Mouse (Mus musculus): ENCODE results near the gene Ampd3. TPM values are rescaled to one million over a fixed set of nuclear protein-coding genes. Genes with fewer than 3 reads are reported as not detected.

Ampd3 gene
- total and polyA plus RNA-seq, 3 experiments = 13.1 to 64.1 (median 26.0) TPM

DNA sequence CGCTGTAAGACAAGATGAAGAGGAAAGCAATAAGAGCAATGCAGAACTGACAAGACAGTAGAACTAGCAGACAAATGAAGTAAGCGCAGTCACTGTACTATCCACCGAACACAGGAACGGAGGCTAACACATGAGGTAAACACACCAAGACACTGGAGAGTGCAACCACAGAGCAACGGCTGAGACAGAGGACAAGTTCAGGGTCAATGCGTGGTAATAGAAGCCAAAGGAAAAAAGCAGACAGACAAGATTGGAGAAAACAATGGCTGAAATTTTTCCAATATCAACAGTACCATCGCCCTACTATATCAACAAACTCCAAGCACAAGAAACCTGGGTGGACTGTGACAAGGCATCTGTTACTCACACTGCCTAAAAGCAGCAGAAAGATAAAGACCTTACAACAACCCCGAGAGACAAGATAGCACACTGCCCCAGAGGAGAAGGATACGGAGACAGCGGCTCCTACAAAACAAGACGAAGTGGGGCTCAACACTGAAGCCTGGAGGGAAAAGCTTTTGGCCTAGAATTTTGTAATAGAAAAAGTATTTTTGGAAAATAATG, 50.9 kb downstream of the Ampd3 start:
- peak; percentile 15; the same call in 1 of the 2 replicates for ATAC-seq (ENCODE audit: extremely low read depth, insufficient number of reproducible peaks, low FRiP score, poor library complexity, severe bottlenecking)
- no peak for DNase-seq (ENCODE audit: low spot score)
- Histone ChIP-seq H3K4me1 (ENCODE audit: insufficient read depth, low read depth, low read length) (peaks cover 12% of the 10 kb centered on the region), H3K27me3 (ENCODE audit: insufficient read depth, low read length) (no peaks in the 10 kb centered on the region), H3K9me3 (replicated peaks) (no peaks in the 10 kb centered on the region), H3K36me3 (replicated peaks) (peaks cover 70% of the 10 kb centered on the region), H3K4me3 (ENCODE audit: low read depth, low read length) (no peak overlapping the region)
- no peak for TF ChIP-seq TAL1 (conservative IDR thresholded peaks at IDR 0.05; ENCODE audit: low read depth, low read length)
- TF ChIP-seq CTCF (IDR thresholded peaks at IDR 0.05; ENCODE audit: low read depth, low read length) = no peak
- no peak for TF ChIP-seq POLR2AphosphoS5 (IDR thresholded peaks at IDR 0.05; ENCODE audit: insufficient replicate concordance, low read depth, low read length)
- no peak for TF ChIP-seq GATA1 (IDR thresholded peaks at IDR 0.05; ENCODE audit: borderline replicate concordance, low read length)
- no peak for TF ChIP-seq GATA2 (IDR thresholded peaks at IDR 0.05; ENCODE audit: borderline replicate concordance, low read depth, low read length)

DNA sequence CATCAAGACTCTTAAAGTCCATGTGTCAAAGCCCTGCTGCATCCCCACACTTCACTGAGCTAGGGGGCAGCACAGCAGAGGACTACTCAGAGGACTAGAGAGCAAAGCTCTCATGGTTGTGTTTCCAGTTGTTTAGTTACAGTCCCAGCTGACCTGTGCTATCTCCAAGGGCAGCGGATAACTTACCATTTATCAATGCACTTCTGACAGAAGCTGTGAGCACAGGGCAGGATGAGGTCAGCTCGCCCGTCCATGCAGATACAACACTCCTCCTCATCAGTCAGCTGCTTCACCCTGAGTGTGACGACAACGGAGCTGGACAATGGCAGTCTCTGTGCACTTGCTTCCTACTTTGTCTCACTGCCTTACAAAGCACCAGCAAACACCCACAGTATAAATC, 53.1 kb downstream of the Ampd3 start:
- no peak for DNase-seq (ENCODE audit: low spot score)
- H3K4me1 ChIP-seq (ENCODE audit: insufficient read depth, low read depth, low read length) = peaks cover 16% of the 10 kb centered on the region
- H3K9me3 ChIP-seq (replicated peaks) = no peaks in the 10 kb centered on the region

DNA sequence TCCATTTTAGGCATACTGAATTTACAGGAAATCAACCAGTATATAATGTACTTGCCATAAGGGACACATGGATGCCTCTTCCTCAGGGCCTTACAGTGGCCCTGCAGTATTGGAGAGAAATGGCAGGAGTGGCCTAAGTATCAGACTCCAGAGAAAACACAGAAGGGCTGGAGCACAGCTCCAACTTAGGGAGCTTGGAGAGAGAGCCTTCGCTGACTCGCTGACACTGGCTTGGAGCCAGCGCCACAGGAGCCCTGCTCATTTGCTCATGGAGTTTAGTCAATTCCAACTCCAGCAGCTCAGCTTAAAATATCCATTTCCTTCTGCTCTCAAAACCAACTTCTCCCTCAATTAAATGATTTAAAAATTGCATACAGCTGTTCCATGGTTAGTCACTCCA, 53.6 kb downstream of the Ampd3 start:
- ATAC-seq (ENCODE audit: extremely low read depth, insufficient number of reproducible peaks, low FRiP score, poor library complexity, severe bottlenecking) (no peak), DNase-seq (ENCODE audit: low spot score) (no peak)
- H3K9me3 ChIP-seq (replicated peaks) = no peaks in the 10 kb centered on the region
- no peaks in the 10 kb centered on the region for H3K27me3 ChIP-seq (ENCODE audit: insufficient read depth, low read length)
- H3K36me3 ChIP-seq (replicated peaks) = peaks cover 79% of the 10 kb centered on the region
- TF ChIP-seq GATA1 (IDR thresholded peaks at IDR 0.05; ENCODE audit: borderline replicate concordance, low read length) (no peak), TAL1 (conservative IDR thresholded peaks at IDR 0.05; ENCODE audit: low read depth, low read length) (no peak), GATA2 (IDR thresholded peaks at IDR 0.05; ENCODE audit: borderline replicate concordance, low read depth, low read length) (no peak), CTCF (IDR thresholded peaks at IDR 0.05; ENCODE audit: low read depth, low read length) (no peak), POLR2AphosphoS5 (IDR thresholded peaks at IDR 0.05; ENCODE audit: insufficient replicate concordance, low read depth, low read length) (no peak)
- peaks cover 16% of the 10 kb centered on the region for H3K4me1 ChIP-seq (ENCODE audit: insufficient read depth, low read depth, low read length)
- H3K4me3 ChIP-seq (ENCODE audit: low read depth, low read length) = no peak overlapping the region

More for the DNA sequence above, 53.1 kb downstream of the Ampd3 start:
- H3K4me3 ChIP-seq (ENCODE audit: low read depth, low read length) = no peak overlapping the region
- TF ChIP-seq GATA1 (IDR thresholded peaks at IDR 0.05; ENCODE audit: borderline replicate concordance, low read length) = no peak
- no peak for TF ChIP-seq POLR2AphosphoS5 (IDR thresholded peaks at IDR 0.05; ENCODE audit: insufficient replicate concordance, low read depth, low read length)
- TF ChIP-seq TAL1 (conservative IDR thresholded peaks at IDR 0.05; ENCODE audit: low read depth, low read length) = no peak
- TF ChIP-seq CTCF (IDR thresholded peaks at IDR 0.05; ENCODE audit: low read depth, low read length) = no peak
- no peak for TF ChIP-seq GATA2 (IDR thresholded peaks at IDR 0.05; ENCODE audit: borderline replicate concordance, low read depth, low read length)
- H3K36me3 ChIP-seq (replicated peaks) = peaks cover 76% of the 10 kb centered on the region
- H3K27me3 ChIP-seq (ENCODE audit: insufficient read depth, low read length) = no peaks in the 10 kb centered on the region
- ATAC-seq (ENCODE audit: extremely low read depth, insufficient number of reproducible peaks, low FRiP score, poor library complexity, severe bottlenecking) = no peak

DNA sequence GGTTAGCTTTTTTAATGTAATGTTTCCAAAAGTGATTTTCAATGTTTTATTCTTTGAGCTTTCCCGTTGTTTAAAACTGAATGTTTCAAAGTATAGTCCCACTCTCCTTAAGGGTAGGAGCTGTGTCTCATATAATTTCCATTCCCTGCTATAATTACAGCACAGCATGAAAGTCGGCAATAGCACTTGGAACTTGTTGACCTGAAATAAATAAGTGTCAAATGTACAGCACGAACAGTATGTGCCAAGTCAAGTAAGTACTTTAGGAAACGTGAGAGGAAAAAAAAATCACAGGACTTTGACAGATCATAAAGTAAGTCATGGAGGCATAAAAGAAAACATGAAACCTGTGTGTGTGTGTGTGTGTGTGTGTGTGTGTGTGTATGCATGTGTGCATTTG, 54.0 kb downstream of the Ampd3 start:
- no peaks in the 10 kb centered on the region for H3K9me3 ChIP-seq (replicated peaks)
- TF ChIP-seq CTCF (IDR thresholded peaks at IDR 0.05; ENCODE audit: low read depth, low read length) (no peak), POLR2AphosphoS5 (IDR thresholded peaks at IDR 0.05; ENCODE audit: insufficient replicate concordance, low read depth, low read length) (no peak), GATA2 (IDR thresholded peaks at IDR 0.05; ENCODE audit: borderline replicate concordance, low read depth, low read length) (no peak), TAL1 (conservative IDR thresholded peaks at IDR 0.05; ENCODE audit: low read depth, low read length) (no peak), GATA1 (IDR thresholded peaks at IDR 0.05; ENCODE audit: borderline replicate concordance, low read length) (no peak)
- H3K4me1 ChIP-seq (ENCODE audit: insufficient read depth, low read depth, low read length) = peaks cover 16% of the 10 kb centered on the region
- no peaks in the 10 kb centered on the region for H3K27me3 ChIP-seq (ENCODE audit: insufficient read depth, low read length)
- ATAC-seq (ENCODE audit: extremely low read depth, insufficient number of reproducible peaks, low FRiP score, poor library complexity, severe bottlenecking) (no peak), DNase-seq (ENCODE audit: low spot score) (no peak)
- no peak overlapping the region for H3K4me3 ChIP-seq (ENCODE audit: low read depth, low read length)
- H3K36me3 ChIP-seq (replicated peaks) = peaks cover 79% of the 10 kb centered on the region

DNA sequence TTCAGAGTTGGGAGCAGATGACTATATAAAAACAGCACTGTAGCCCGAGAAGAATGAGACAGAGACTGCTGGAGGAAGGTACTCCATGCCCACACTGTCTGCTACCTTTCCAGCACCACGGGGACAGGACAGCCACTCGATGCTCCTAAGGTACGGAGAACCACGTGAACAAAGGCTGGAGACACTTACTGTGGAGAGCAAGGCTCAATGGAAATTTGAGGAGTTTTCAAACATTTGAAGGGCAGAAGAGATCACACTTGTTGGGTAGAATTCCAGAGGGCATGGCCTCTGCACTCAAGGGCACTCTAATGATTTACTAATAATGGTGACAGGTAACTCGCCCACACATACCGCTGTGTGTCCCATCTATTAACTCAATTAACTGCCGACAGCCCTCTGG, 55.1 kb downstream of the Ampd3 start:
- ATAC-seq (ENCODE audit: extremely low read depth, insufficient number of reproducible peaks, low FRiP score, poor library complexity, severe bottlenecking) (no peak), DNase-seq (ENCODE audit: low spot score) (no peak)
- H3K9me3 ChIP-seq (replicated peaks) = no peaks in the 10 kb centered on the region
- H3K36me3 ChIP-seq (replicated peaks) = peaks cover 78% of the 10 kb centered on the region
- H3K4me1 ChIP-seq (ENCODE audit: insufficient read depth, low read depth, low read length) = peaks cover 16% of the 10 kb centered on the region
- no peak overlapping the region for H3K4me3 ChIP-seq (ENCODE audit: low read depth, low read length)
- TF ChIP-seq TAL1 (conservative IDR thresholded peaks at IDR 0.05; ENCODE audit: low read depth, low read length) = no peak
- TF ChIP-seq GATA1 (IDR thresholded peaks at IDR 0.05; ENCODE audit: borderline replicate concordance, low read length) = no peak
- no peak for TF ChIP-seq GATA2 (IDR thresholded peaks at IDR 0.05; ENCODE audit: borderline replicate concordance, low read depth, low read length)
- no peak for TF ChIP-seq CTCF (IDR thresholded peaks at IDR 0.05; ENCODE audit: low read depth, low read length)
- no peak for TF ChIP-seq POLR2AphosphoS5 (IDR thresholded peaks at IDR 0.05; ENCODE audit: insufficient replicate concordance, low read depth, low read length)
- H3K27me3 ChIP-seq (ENCODE audit: insufficient read depth, low read length) = no peaks in the 10 kb centered on the region

DNA sequence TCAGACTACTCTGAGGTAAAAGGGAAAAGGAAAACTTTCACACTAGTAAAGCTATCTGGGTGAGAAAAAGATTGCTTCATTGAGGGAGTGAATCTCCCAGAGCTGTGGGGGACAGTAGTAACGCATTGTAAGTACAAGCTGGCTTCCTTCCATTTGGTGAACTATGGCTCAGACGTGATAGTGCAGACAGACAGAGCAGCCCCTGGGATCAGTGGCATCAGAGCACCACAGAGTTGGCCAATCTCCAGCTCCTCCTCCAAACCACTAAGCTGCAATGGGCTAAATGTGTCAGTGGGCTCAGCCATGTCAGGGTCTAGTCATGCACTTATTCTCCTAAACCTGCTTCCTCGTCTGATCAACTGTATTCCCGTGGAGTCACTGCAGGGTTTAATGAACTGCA, 55.6 kb downstream of the Ampd3 start:
- Histone ChIP-seq H3K36me3 (replicated peaks) (peaks cover 79% of the 10 kb centered on the region), H3K4me1 (ENCODE audit: insufficient read depth, low read depth, low read length) (peaks cover 12% of the 10 kb centered on the region; the same call in 1 of the 2 replicates), H3K4me3 (ENCODE audit: low read depth, low read length) (no peak overlapping the region), H3K9me3 (replicated peaks) (no peaks in the 10 kb centered on the region), H3K27me3 (ENCODE audit: insufficient read depth, low read length) (no peaks in the 10 kb centered on the region)
- ATAC-seq (ENCODE audit: extremely low read depth, insufficient number of reproducible peaks, low FRiP score, poor library complexity, severe bottlenecking) (no peak), DNase-seq (ENCODE audit: low spot score) (no peak)
- TF ChIP-seq POLR2AphosphoS5 (IDR thresholded peaks at IDR 0.05; ENCODE audit: insufficient replicate concordance, low read depth, low read length) (no peak), GATA2 (IDR thresholded peaks at IDR 0.05; ENCODE audit: borderline replicate concordance, low read depth, low read length) (no peak), CTCF (IDR thresholded peaks at IDR 0.05; ENCODE audit: low read depth, low read length) (no peak), TAL1 (conservative IDR thresholded peaks at IDR 0.05; ENCODE audit: low read depth, low read length) (no peak), GATA1 (IDR thresholded peaks at IDR 0.05; ENCODE audit: borderline replicate concordance, low read length) (no peak)

Data from G1E (cell line).